Mouse (Mus musculus): Measurements from ENCODE around the gene Ccl5. TPM values are rescaled to one million over a fixed set of nuclear protein-coding genes. Genes with fewer than 3 reads are reported as not detected.

The Ccl5 gene
- polyA plus RNA-seq (2014; fragmentation: Nextera tagmentation; extraction: Ambion mirVana): not detected in 2 replicates

DNA sequence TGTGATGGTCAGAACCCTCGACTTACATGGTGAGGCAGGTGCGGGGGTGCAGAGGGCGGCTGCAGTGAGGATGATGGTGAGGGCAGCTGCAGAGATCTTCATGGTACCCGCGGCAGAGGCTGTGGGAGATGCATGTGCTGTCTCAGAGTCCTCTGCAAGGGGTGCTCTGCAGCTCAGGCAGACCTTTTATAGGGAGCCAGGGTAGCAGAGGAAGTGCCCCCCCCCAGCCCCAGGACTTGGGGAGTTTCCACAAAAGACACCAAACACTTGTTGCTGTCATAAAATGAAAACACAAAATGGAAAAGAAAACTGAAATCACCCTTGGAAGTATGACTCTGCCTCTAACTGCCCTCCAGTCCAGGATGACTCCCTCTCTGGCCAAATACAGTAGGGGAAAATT, at the start of gene Ccl5:
TSS of gene Ccl5 (minus strand) at position 159 of the 400 bp plus-strand sequence.
- no peak within 1 kb of the TSS for H3K27ac ChIP-seq (ENCODE audit: low read depth, low read length)
- 81% methylated on average over 5 of the region's 5 CpGs for WGBS
- DNase-seq (ENCODE audit: low spot score) (no peak), ATAC-seq (replicated peaks; ENCODE audit: low FRiP score) (no peak)
- no peaks in the 10 kb centered on the region for H3K36me3 ChIP-seq (ENCODE audit: control insufficient read depth, insufficient read depth, low read length)
- H3K4me3 ChIP-seq (ENCODE audit: low read depth, low read length): no peak within 1 kb of the TSS
- H3K9ac ChIP-seq (ENCODE audit: low read depth, low read length): no peak within 1 kb of the TSS
- no peak within 1 kb of the TSS for H3K4me2 ChIP-seq
- no peaks in the 10 kb centered on the region for H3K27me3 ChIP-seq (replicated peaks; ENCODE audit: control insufficient read depth, insufficient read depth, low read length)
- H3K4me1 ChIP-seq (replicated peaks; ENCODE audit: control insufficient read depth, insufficient read depth, low read length): no peaks in the 10 kb centered on the region
- H3K9me3 ChIP-seq (ENCODE audit: control insufficient read depth, low read length): no peaks in the 10 kb centered on the region

DNA sequence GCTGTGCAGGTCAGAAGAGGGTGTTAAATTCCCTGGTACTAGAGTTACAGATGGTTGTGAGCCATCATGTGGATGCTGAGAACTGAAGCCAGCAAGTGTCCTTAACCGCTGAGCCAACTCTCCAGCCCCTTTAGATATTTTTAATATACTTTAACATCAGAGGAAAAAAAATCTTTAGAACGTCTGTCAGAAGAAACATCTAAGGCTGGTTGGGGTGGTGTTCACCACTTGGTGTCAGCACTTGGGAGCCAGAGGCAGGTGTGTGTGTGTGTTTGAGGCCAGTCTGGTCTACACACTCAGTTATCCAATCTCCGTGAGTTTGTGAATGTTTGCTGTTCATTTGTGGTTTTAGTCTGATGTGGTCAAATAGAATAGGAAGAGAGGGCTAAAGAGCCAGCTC, 48.7 kb upstream of the Ccl5 start:
- Histone ChIP-seq H3K27ac (ENCODE audit: low read depth, low read length) (no peak overlapping the region), H3K9me3 (ENCODE audit: control insufficient read depth, low read length) (no peaks in the 10 kb centered on the region), H3K27me3 (replicated peaks; ENCODE audit: control insufficient read depth, insufficient read depth, low read length) (no peaks in the 10 kb centered on the region), H3K4me3 (ENCODE audit: low read depth, low read length) (no peak overlapping the region), H3K36me3 (ENCODE audit: control insufficient read depth, insufficient read depth, low read length) (no peaks in the 10 kb centered on the region), H3K9ac (ENCODE audit: low read depth, low read length) (no peak overlapping the region), H3K4me1 (replicated peaks; ENCODE audit: control insufficient read depth, insufficient read depth, low read length) (no peaks in the 10 kb centered on the region), H3K4me2 (no peak overlapping the region)
- ATAC-seq (replicated peaks; ENCODE audit: low FRiP score) (no peak), DNase-seq (ENCODE audit: low spot score) (no peak)
- WGBS: 73% methylated on average over 3 of the region's 3 CpGs

DNA sequence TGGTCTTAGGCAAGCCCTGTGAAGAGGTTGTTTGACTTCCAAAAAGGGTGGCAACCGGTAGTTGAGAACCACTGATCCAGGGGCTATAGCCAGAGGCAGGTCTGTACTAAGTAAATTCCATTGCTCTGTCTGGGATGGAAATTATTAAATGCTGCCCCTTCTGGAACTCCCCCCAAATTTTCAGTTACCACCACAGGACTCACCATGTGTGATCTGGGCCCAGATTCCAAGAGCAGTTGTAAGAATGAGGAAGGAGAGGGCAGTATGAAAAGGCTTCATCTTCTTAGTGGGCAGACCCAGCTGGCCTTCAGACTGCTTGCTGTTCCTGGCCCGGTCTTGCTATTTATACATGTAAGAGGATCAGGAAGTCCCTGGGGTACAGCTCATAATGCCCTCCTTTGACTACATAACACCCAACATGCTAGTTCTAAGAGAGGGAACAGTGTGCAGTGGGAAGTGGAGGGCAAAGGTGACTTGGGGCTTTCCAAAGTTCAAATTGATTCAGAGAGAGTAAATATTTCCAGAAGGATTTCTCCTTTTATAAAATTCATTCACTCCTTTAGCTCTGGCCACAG, 48.0 kb upstream of the Ccl5 start, which contains the start of gene Ccl9:
TSS of gene Ccl9 (minus strand) at position 451 of the 575 bp plus-strand sequence.
- peak within 1 kb of the TSS; percentile 25; the same call in 1 of the 2 replicates for H3K4me2 ChIP-seq
- H3K36me3 ChIP-seq (ENCODE audit: control insufficient read depth, insufficient read depth, low read length): no peaks in the 10 kb centered on the region
- 52% methylated on average over 2 of the region's 2 CpGs for whole genome bisulfite sequencing
- no peak for DNase-seq (ENCODE audit: low spot score)
- H3K4me3 ChIP-seq (ENCODE audit: low read depth, low read length): no peak within 1 kb of the TSS
- H3K9ac ChIP-seq (ENCODE audit: low read depth, low read length): no peak within 1 kb of the TSS
- H3K27ac ChIP-seq (ENCODE audit: low read depth, low read length): no peak within 1 kb of the TSS
- H3K9me3 ChIP-seq (ENCODE audit: control insufficient read depth, low read length): no peaks in the 10 kb centered on the region
- H3K4me1 ChIP-seq (replicated peaks; ENCODE audit: control insufficient read depth, insufficient read depth, low read length): no peaks in the 10 kb centered on the region
- no peak for ATAC-seq (replicated peaks; ENCODE audit: low FRiP score)
- H3K27me3 ChIP-seq (replicated peaks; ENCODE audit: control insufficient read depth, insufficient read depth, low read length): no peaks in the 10 kb centered on the region

DNA sequence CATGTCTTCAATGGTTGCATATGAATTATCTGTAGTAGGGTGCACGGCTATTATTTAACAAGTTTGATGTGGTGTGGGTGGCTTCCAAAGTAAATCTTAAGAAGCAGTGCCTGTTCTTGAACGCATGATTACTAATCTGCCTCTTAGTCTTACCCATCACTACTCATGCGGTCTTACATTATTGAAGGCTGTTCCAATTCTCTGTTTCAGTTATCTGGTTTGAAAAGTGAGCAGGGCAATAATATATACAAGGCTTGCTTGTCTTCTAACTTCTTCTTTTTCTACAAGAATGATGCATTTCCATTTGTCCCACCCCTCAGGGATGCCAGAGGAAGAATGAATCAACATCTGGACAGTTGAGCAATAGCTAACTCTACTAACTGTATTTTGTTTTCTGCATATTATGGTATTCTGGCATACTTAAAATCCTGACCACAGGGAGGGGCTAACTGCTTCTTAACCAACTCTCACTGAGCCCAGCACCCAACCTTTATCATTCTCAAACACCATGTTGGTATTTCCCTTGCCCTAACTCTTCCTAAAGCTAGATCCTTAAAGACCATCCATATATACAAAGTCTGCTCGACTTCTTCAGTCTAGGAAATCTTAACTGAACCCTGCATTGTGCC, 46.7 kb upstream of the Ccl5 start:
- no peaks in the 10 kb centered on the region for H3K9me3 ChIP-seq (ENCODE audit: control insufficient read depth, low read length)
- H3K36me3 ChIP-seq (ENCODE audit: control insufficient read depth, insufficient read depth, low read length): no peaks in the 10 kb centered on the region
- ATAC-seq (replicated peaks; ENCODE audit: low FRiP score) (no peak), DNase-seq (ENCODE audit: low spot score) (no peak)
- no peaks in the 10 kb centered on the region for H3K4me1 ChIP-seq (replicated peaks; ENCODE audit: control insufficient read depth, insufficient read depth, low read length)
- H3K27ac ChIP-seq (ENCODE audit: low read depth, low read length): no peak overlapping the region
- H3K27me3 ChIP-seq (replicated peaks; ENCODE audit: control insufficient read depth, insufficient read depth, low read length): no peaks in the 10 kb centered on the region
- no peak overlapping the region for H3K9ac ChIP-seq (ENCODE audit: low read depth, low read length)
- H3K4me2 ChIP-seq: no peak overlapping the region
- no peak overlapping the region for H3K4me3 ChIP-seq (ENCODE audit: low read depth, low read length)
- WGBS: 73% methylated on average over 4 of the region's 4 CpGs

DNA sequence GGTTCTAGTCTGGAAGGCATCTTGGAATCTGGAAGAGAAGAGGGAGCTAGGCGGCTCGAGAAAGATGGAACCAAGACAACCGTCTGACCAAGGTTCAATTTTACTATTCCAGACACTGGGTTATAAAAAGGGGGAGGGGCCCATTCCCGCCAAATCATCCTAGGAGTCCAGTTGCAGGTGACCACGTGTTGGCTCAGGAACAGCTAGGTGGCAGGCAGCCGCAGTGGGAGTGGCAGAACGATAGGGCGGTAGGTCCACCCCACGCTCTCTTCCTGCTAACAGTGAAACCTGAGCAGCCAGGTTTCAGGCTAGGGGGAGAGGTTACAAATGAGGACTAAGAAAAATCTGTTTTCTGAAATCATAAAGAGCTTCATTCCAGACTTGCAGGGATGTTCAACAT, 42.5 kb upstream of the Ccl5 start:
- DNase-seq (ENCODE audit: low spot score) (no peak), ATAC-seq (replicated peaks; ENCODE audit: low FRiP score) (no peak)
- Histone ChIP-seq H3K9ac (ENCODE audit: low read depth, low read length) (no peak overlapping the region), H3K36me3 (ENCODE audit: control insufficient read depth, insufficient read depth, low read length) (no peaks in the 10 kb centered on the region), H3K4me2 (no peak overlapping the region), H3K4me3 (ENCODE audit: low read depth, low read length) (no peak overlapping the region), H3K27ac (ENCODE audit: low read depth, low read length) (no peak overlapping the region), H3K4me1 (replicated peaks; ENCODE audit: control insufficient read depth, insufficient read depth, low read length) (no peaks in the 10 kb centered on the region), H3K9me3 (ENCODE audit: control insufficient read depth, low read length) (no peaks in the 10 kb centered on the region), H3K27me3 (replicated peaks; ENCODE audit: control insufficient read depth, insufficient read depth, low read length) (no peaks in the 10 kb centered on the region)
- WGBS: 63% methylated on average over 9 of the region's 9 CpGs

DNA sequence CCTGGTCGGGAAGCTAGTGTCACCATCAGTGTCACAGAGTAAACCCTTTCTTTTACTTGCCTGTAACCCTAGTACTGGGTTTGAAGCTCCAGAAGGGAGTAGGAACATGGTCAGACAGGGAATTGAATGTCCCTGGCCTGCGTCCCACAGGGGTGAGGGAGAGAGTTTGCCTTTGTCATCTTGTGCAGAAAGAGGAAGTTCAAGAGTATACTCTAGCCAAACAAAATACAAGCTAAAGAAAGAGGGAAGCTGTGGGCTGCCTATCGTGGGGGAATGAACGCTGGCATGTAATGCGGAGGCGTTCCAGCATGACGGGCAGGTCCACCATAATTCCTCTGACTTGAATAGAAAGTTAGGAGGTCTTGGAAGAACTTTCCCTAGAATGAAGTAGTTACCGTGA, 41.9 kb upstream of the Ccl5 start:
- H3K4me2 ChIP-seq: no peak overlapping the region
- no peak overlapping the region for H3K27ac ChIP-seq (ENCODE audit: low read depth, low read length)
- DNase-seq (ENCODE audit: low spot score) (no peak), ATAC-seq (replicated peaks; ENCODE audit: low FRiP score) (no peak)
- H3K9ac ChIP-seq (ENCODE audit: low read depth, low read length): no peak overlapping the region
- WGBS: 53% methylated on average over 8 of the region's 8 CpGs
- no peaks in the 10 kb centered on the region for H3K9me3 ChIP-seq (ENCODE audit: control insufficient read depth, low read length)
- no peaks in the 10 kb centered on the region for H3K4me1 ChIP-seq (replicated peaks; ENCODE audit: control insufficient read depth, insufficient read depth, low read length)
- no peaks in the 10 kb centered on the region for H3K27me3 ChIP-seq (replicated peaks; ENCODE audit: control insufficient read depth, insufficient read depth, low read length)
- H3K36me3 ChIP-seq (ENCODE audit: control insufficient read depth, insufficient read depth, low read length): no peaks in the 10 kb centered on the region
- H3K4me3 ChIP-seq (ENCODE audit: low read depth, low read length): no peak overlapping the region

DNA sequence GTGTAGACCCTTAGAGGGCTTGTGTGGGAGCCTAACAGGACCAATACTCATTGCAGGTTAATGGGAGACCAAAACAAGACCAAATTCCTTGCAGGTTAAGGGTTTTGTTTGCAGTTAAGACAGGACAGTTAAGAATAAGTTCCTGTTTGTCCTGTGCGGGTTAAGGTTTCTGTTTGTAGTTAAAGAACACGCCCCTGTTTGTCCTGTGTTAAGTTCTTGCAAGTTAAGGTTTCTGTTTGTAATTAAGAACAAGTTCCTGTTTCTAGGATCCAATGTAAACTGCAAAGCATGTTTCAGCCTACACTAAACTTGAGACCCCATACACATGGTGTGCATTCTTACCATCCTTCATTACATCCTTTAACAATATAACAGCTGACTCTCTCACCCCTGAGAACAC, 39.9 kb upstream of the Ccl5 start:
- Histone ChIP-seq H3K4me1 (replicated peaks; ENCODE audit: control insufficient read depth, insufficient read depth, low read length) (no peaks in the 10 kb centered on the region), H3K4me2 (no peak overlapping the region), H3K4me3 (ENCODE audit: low read depth, low read length) (no peak overlapping the region), H3K36me3 (ENCODE audit: control insufficient read depth, insufficient read depth, low read length) (no peaks in the 10 kb centered on the region), H3K9ac (ENCODE audit: low read depth, low read length) (no peak overlapping the region), H3K27me3 (replicated peaks; ENCODE audit: control insufficient read depth, insufficient read depth, low read length) (no peaks in the 10 kb centered on the region), H3K27ac (ENCODE audit: low read depth, low read length) (no peak overlapping the region), H3K9me3 (ENCODE audit: control insufficient read depth, low read length) (no peaks in the 10 kb centered on the region)
- ATAC-seq (replicated peaks; ENCODE audit: low FRiP score) (no peak), DNase-seq (ENCODE audit: low spot score) (no peak)
- 70% methylated on average over 2 of the region's 2 CpGs for WGBS

DNA sequence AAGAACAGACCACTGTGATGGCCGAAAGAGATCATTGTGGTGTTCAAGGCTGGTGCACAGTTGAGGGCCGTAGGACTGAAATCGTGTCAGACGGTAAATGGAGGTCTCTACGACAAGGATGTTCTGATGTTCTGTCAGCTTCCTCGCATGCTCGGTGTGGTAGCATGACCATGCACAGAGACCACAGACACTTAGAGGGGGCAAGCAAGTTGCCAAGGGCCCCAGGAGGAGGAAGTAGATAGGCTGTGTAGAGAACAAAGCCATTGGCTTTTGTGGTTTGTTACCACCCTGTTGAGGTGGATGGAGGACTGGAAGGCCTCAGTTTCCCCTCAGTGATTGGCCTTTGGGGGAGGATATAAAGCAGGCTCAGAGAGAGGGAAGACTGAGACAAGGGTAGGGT, 38.9 kb upstream of the Ccl5 start:
- DNase-seq (ENCODE audit: low spot score): no peak
- no peak for ATAC-seq (replicated peaks; ENCODE audit: low FRiP score)
- Histone ChIP-seq H3K9me3 (ENCODE audit: control insufficient read depth, low read length) (no peaks in the 10 kb centered on the region), H3K27ac (ENCODE audit: low read depth, low read length) (no peak overlapping the region), H3K9ac (ENCODE audit: low read depth, low read length) (no peak overlapping the region), H3K4me1 (replicated peaks; ENCODE audit: control insufficient read depth, insufficient read depth, low read length) (no peaks in the 10 kb centered on the region), H3K27me3 (replicated peaks; ENCODE audit: control insufficient read depth, insufficient read depth, low read length) (no peaks in the 10 kb centered on the region), H3K4me3 (ENCODE audit: low read depth, low read length) (no peak overlapping the region), H3K4me2 (no peak overlapping the region), H3K36me3 (ENCODE audit: control insufficient read depth, insufficient read depth, low read length) (no peaks in the 10 kb centered on the region)
- 53% methylated on average over 7 of the region's 7 CpGs for WGBS

DNA sequence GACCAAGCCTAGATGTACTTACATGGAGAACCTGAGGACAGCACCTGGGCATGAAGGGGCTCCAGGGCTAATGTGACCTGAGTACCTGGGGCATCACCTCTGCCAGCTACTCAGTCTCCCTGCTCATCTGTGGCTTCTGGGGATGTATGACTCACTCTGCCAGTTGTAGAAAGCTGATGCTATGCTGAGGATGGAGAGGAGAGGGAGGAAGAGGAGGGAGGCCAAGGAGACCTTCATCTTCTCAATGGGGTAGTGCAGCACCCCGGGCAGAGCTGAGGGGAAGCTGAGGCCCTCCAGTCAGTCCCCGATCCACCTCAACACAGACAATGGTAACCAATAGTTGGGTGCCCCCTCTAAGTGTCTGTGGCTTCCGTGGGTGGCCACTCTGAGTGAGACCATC, 38.5 kb upstream of the Ccl5 start:
- Histone ChIP-seq H3K27me3 (replicated peaks; ENCODE audit: control insufficient read depth, insufficient read depth, low read length) (no peaks in the 10 kb centered on the region), H3K4me1 (replicated peaks; ENCODE audit: control insufficient read depth, insufficient read depth, low read length) (no peaks in the 10 kb centered on the region), H3K9me3 (ENCODE audit: control insufficient read depth, low read length) (no peaks in the 10 kb centered on the region), H3K27ac (ENCODE audit: low read depth, low read length) (no peak overlapping the region), H3K9ac (ENCODE audit: low read depth, low read length) (no peak overlapping the region), H3K4me2 (no peak overlapping the region), H3K36me3 (ENCODE audit: control insufficient read depth, insufficient read depth, low read length) (no peaks in the 10 kb centered on the region), H3K4me3 (ENCODE audit: low read depth, low read length) (no peak overlapping the region)
- no peak for DNase-seq (ENCODE audit: low spot score)
- no peak for ATAC-seq (replicated peaks; ENCODE audit: low FRiP score)
- 65% methylated on average over 3 of the region's 3 CpGs for WGBS
